Mouse (Mus musculus): ENCODE measurements around the gene Cherp. TPM values are rescaled to one million over a fixed set of nuclear protein-coding genes. Genes with fewer than 3 reads are reported as not detected.

Cherp gene
- total RNA-seq (2015; ENCODE audit: low replicate concordance) (52.4 and 63.1 TPM in 2 replicates), total RNA-seq (2017; ENCODE audit: low replicate concordance) (14.8 and 18.6 TPM in 2 replicates)

- peak; percentile 97 for ATAC-seq (replicated peaks; ENCODE audit: low FRiP score, poor library complexity, severe bottlenecking)
Measured at GRCm38 (mm10) chr8:72474826-72475546, at the start of gene Cherp. TSS of gene Cherp (minus strand) at chr8:72475226.

- ATAC-seq (replicated peaks; ENCODE audit: low FRiP score, poor library complexity, severe bottlenecking), result no peak
Measured at GRCm38 (mm10) chr8:72521888-72522287, 46.9 kb upstream of the Cherp start.

- ATAC-seq (replicated peaks; ENCODE audit: low FRiP score, poor library complexity, severe bottlenecking), result no peak
Measured at GRCm38 (mm10) chr8:72517421-72517988, 42.5 kb upstream of the Cherp start.

- no peak for ATAC-seq (replicated peaks; ENCODE audit: low FRiP score, poor library complexity, severe bottlenecking)
Measured at GRCm38 (mm10) chr8:72513158-72513557, 38.1 kb upstream of the Cherp start.

DNA sequence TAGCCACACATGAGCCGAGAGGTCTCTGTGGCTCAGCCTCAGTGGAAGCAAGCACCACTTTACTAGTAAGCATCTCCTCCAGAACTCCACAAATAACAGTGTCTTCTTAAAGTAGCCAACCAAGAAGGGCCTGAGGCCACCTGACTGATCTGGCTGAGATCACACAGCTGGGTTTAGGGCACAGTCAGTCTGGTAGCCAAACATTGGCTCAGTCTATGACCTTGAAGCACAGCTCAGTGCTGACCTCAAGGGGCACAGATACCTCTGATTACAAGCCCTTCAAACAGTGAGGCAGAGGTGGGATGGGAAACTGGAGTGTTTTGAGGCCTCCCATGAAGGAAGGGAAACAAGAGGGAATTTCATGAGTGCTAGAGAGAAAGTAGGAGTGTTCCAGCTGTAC is 37.6 kb upstream of the Cherp start:
- no peak for ATAC-seq (replicated peaks; ENCODE audit: low FRiP score, poor library complexity, severe bottlenecking)

DNA sequence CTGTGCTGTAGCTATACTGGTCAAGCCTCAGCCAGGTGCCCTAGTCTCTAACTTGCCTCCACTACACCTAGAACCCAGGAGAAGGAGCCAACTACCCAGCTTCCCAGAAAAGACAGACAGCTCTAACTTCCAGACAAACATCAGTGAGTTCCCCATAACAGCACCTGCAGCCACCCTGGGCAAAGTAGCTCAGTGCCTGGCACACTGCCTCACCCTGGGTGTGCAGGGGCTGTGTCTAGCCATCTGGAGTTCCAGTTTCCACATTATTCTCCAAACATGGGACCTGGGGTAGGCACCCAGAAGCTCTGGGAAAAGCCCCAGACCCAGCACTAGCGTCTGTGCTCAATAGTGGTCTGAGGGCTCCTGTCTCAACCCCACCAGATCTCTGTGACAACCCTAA is 32.5 kb upstream of the Cherp start:
- no peak for ATAC-seq (replicated peaks; ENCODE audit: low FRiP score, poor library complexity, severe bottlenecking)

- no peak; the same call in 1 of the 2 replicates for ATAC-seq (replicated peaks; ENCODE audit: low FRiP score, poor library complexity, severe bottlenecking)
Measured at GRCm38 (mm10) chr8:72504637-72505314, 29.8 kb upstream of the Cherp start.

- ATAC-seq (replicated peaks; ENCODE audit: low FRiP score, poor library complexity, severe bottlenecking), result no peak
Measured at GRCm38 (mm10) chr8:72504137-72504536, 29.1 kb upstream of the Cherp start.

DNA sequence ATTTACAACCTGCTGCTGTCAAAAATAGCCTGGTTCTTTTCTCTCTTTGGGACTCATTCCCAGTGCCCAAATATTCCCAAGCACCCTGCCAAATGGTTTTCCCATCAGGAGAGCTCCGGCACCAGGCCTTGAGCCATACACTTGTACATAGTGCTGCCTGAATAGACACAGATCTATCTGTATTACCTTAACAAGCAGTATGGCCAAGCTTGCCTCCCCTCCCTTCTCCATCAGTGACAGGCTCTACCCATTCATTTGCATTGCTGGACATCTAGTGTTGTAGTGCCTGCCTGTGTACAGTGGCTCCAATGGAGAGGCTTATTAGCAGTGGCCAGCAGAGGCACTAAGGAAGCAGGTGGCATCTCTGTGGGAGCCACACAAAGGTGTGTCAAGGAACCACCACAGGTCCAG is 25.5 kb upstream of the Cherp start:
- no peak for ATAC-seq (replicated peaks; ENCODE audit: low FRiP score, poor library complexity, severe bottlenecking)

- ATAC-seq (replicated peaks; ENCODE audit: low FRiP score, poor library complexity, severe bottlenecking), result no peak
Measured at GRCm38 (mm10) chr8:72499521-72500284, 24.7 kb upstream of the Cherp start.

DNA sequence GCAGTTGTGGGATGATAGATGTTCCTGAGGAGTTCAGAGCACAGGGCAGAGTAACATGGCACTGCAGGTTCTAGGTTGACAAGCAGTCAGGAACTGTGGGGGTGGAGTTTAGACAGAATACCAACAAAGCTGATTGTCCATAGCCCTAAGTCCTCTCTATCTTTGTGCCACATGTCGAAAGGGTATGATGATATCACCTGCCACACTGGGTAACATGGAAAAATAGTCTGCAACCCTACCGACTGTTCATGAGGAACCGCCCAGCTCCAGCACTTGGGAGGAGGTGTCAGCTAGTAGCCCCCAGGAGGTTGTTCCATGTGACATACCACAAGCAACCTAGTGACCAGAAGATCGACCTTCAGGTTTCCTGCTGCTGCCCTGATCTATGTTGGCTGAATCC is 23.5 kb upstream of the Cherp start:
- ATAC-seq (replicated peaks; ENCODE audit: low FRiP score, poor library complexity, severe bottlenecking), result 0 out of 2 replicates have a peak, but pooled peaks have one; percentile 22

GRCm38 (mm10) chr8:72497911-72498310 is 22.9 kb upstream of the Cherp start:
- no peak for ATAC-seq (replicated peaks; ENCODE audit: low FRiP score, poor library complexity, severe bottlenecking)

- ATAC-seq (replicated peaks; ENCODE audit: low FRiP score, poor library complexity, severe bottlenecking), result no peak
Measured at GRCm38 (mm10) chr8:72496217-72496616, 21.2 kb upstream of the Cherp start.

GRCm38 (mm10) chr8:72495411-72496111 is 20.5 kb upstream of the Cherp start:
- no peak for ATAC-seq (replicated peaks; ENCODE audit: low FRiP score, poor library complexity, severe bottlenecking)

DNA sequence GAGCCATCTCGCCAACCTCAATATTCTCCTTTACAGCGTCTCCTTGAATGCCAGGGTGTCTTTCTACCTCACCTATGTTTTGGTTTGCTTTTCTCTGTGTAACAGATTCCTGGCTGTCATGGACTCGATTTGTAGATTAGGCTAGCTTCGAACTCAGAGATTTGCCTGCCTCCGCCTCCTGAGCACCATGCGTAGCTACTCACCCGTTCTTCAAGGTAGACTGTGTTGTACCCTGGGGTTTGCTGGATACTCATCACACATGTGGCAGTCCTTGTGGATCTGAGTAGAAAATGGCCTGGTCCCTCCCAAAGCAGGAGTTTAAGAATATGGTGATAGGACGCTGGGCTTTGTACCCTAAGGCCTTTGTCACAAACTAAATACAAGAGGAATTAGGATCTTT is 18.4 kb upstream of the Cherp start:
- no peak for ATAC-seq (replicated peaks; ENCODE audit: low FRiP score, poor library complexity, severe bottlenecking)

DNA sequence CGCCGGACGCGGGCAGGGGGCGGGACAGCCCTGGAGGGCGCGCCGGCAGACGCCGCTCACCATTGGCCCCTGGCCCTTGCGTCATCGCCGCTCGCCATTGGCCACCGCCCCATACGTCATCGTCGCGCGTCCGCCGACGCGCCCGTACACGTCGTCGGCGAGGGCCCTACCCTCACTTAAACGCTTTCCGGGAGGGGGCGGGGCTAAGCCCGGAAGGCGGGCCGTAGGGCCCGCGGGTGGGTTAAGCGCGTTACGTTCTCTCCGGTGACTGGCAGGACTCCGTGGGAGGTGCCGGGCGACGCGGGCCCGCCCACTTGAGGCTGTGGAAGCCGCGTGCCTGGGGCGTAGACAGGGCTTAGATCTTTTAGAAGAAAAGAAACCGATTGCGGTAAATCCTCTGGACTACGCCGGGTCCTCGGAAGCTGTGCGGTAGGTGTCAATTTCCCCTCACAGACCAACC is 17.6 kb upstream of the Cherp start:
- peak; percentile 93 for ATAC-seq (replicated peaks; ENCODE audit: low FRiP score, poor library complexity, severe bottlenecking)

- ATAC-seq (replicated peaks; ENCODE audit: low FRiP score, poor library complexity, severe bottlenecking), result peak; percentile 18
Measured at GRCm38 (mm10) chr8:72491680-72492621, 16.9 kb upstream of the Cherp start, which contains the start of gene Slc35e1. TSS of gene Slc35e1 (minus strand) at chr8:72492614.

DNA sequence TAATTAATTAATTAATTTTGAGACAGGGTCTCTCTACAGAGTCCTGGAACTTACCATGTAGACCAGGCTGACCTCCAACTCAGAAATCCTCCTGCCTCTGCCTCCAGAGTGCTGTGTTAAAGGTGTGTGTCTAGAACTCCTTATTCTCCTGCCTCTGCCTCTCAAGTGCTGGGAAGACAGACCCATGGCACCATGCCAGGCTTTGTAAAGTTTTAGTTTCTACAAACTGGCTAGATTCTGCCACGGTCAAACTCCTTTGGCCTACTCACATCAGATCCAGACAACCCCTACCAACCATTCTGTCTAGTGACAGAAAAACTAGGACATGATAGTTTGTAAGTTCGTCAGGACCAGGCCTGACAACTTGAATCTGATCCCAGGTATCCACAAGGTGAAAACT is 16.0 kb upstream of the Cherp start:
- ATAC-seq (replicated peaks; ENCODE audit: low FRiP score, poor library complexity, severe bottlenecking), result no peak

Data from erythroid progenitor cell, adult 5-6 weeks (primary cell).